Mouse (Mus musculus) limb, embryonic 14.5 days (tissue): ENCODE measurements around the gene Ltf. TPM values are rescaled to one million over a fixed set of nuclear protein-coding genes. Genes with fewer than 3 reads are reported as not detected.

Experiments
- ATAC-seq: fragments of 200-750 bp; cut with Nextera tagmentation; 2 replicates; pipeline ENCODE4 v1.8.0; 2017; ENCODE audit warnings: low read depth, moderate number of reproducible peaks, moderate TSS enrichment; ENCODE audit not compliant: low FRiP score
- DNase-seq: peaks from one replicate; pipeline ENCODE4 v3.0.0-alpha.2; 2015; ENCODE audit warnings: low spot score
- H3K27ac ChIP-seq: fragments of 300-500 bp; sonication (generic); replicated peaks from 2 replicates; pipeline ENCODE4 v1.5.1; 2014; ENCODE audit warnings: low read depth, mild to moderate bottlenecking, low read length, moderate library complexity, mixed read lengths
- H3K27me3 ChIP-seq: fragments of 300-500 bp; sonication (generic); 2 replicates; pipeline ENCODE4 v1.6.1; 2014; ENCODE audit warnings: low read length, mixed read lengths; ENCODE audit not compliant: control insufficient read depth, insufficient read depth
- H3K36me3 ChIP-seq: fragments of 300-500 bp; sonication (generic); 2 replicates; pipeline ENCODE4 v1.6.1; 2014; ENCODE audit warnings: mild to moderate bottlenecking, low read length, moderate library complexity, mixed read lengths; ENCODE audit not compliant: control insufficient read depth, insufficient read depth
- H3K4me1 ChIP-seq: fragments of 300-500 bp; sonication (generic); 2 replicates; pipeline ENCODE4 v1.6.1; 2014; ENCODE audit warnings: antibody characterized with exemption, low read length, mixed read lengths; ENCODE audit not compliant: control insufficient read depth, insufficient read depth
- H3K4me2 ChIP-seq: fragments of 300-500 bp; sonication (generic); replicated peaks from 2 replicates; pipeline ENCODE4 v1.6.1; 2014; ENCODE audit warnings: low read depth, mild to moderate bottlenecking, low read length, moderate library complexity; ENCODE audit not compliant: severe bottlenecking
- H3K4me3 ChIP-seq: fragments of 300-500 bp; sonication (generic); replicated peaks from 2 replicates; pipeline ENCODE4 v1.5.1; 2014; ENCODE audit warnings: low read length
- H3K9ac ChIP-seq: fragments of 300-500 bp; sonication (generic); 2 replicates; pipeline ENCODE4 v1.6.1; 2014; ENCODE audit warnings: mild to moderate bottlenecking, low read depth, low read length, moderate library complexity; ENCODE audit not compliant: severe bottlenecking
- H3K9me3 ChIP-seq: fragments of 300-500 bp; sonication (generic); 2 replicates; pipeline ENCODE4 v1.6.1; 2016; ENCODE audit warnings: low read length; ENCODE audit not compliant: control insufficient read depth
- POLR2A ChIP-seq: fragments of 200-500 bp; IDR thresholded peaks from 2 replicates; pipeline ENCODE4 v1.8.0; 2012; ENCODE audit warnings: inconsistent platforms, mild to moderate bottlenecking, moderate library complexity, borderline replicate concordance; ENCODE audit not compliant: insufficient read depth, insufficient read length; ENCODE audit errors: extremely low read depth
- WGBS: fragments of 180-500 bp; shearing (Covaris S2); extraction: QIAGEN DNeasy Blood & Tissue Kit; methylation state at CpG from one replicate; pipeline ENCODE4 v1.1.7; 2014; 5-methylcytosine and 5-hydroxymethylcytosine counted together
- polyA plus RNA-seq, 2 experiments: library from polyadenylated mRNA; depleted of rRNA in 1 of 2; stranded (reverse) in 1 of 2; unstranded in 1 of 2; fragments of >200 nt; fragmentation: Nextera tagmentation in 1 of 2; extraction: Ambion mirVana in 1 of 2; gene quantifications; 2 replicates each; pipeline versions ENCODE4 v1.2.1 to v1.2.3; 2012 to 2014

The Ltf gene
- polyA plus RNA-seq, 2 experiments, result 0.44 to 1.4 TPM

- no peak for TF ChIP-seq POLR2A
- Histone ChIP-seq H3K4me3 (no peak overlapping the region), H3K27me3 (no peaks in the 10 kb centered on the region), H3K9me3 (no peaks in the 10 kb centered on the region), H3K36me3 (no peaks in the 10 kb centered on the region), H3K4me1 (no peaks in the 10 kb centered on the region), H3K9ac (no peak overlapping the region), H3K27ac (no peak overlapping the region), H3K4me2 (no peak overlapping the region)
- 89% methylated on average over 4 of the region's 4 CpGs for WGBS
- ATAC-seq (no peak), DNase-seq (no peak)
Measured at GRCm38 (mm10) chr9:111033717-111034116, 14.6 kb downstream of the Ltf start.

- ATAC-seq, result no peak
- no peak overlapping the region for H3K9ac ChIP-seq
- no peak for TF ChIP-seq POLR2A
- DNase-seq, result no peak
- 89% methylated on average over 4 of the region's 4 CpGs for WGBS
- H3K27me3 ChIP-seq, result no peaks in the 10 kb centered on the region
- no peak overlapping the region for H3K4me2 ChIP-seq
- H3K4me3 ChIP-seq, result no peak overlapping the region
- no peaks in the 10 kb centered on the region for H3K4me1 ChIP-seq
- H3K36me3 ChIP-seq, result no peaks in the 10 kb centered on the region
- no peak overlapping the region for H3K27ac ChIP-seq
- H3K9me3 ChIP-seq, result no peaks in the 10 kb centered on the region
Measured at GRCm38 (mm10) chr9:111039966-111040365, 20.9 kb downstream of the Ltf start.

- DNase-seq, result no peak
- Histone ChIP-seq H3K4me1 (no peaks in the 10 kb centered on the region), H3K9me3 (no peaks in the 10 kb centered on the region), H3K36me3 (no peaks in the 10 kb centered on the region), H3K4me2 (no peak overlapping the region), H3K27ac (no peak overlapping the region), H3K4me3 (no peak overlapping the region), H3K9ac (no peak overlapping the region), H3K27me3 (no peaks in the 10 kb centered on the region)
- TF ChIP-seq POLR2A, result no peak
- no peak for ATAC-seq
- 75% methylated on average over 5 of the region's 5 CpGs for WGBS
Measured at GRCm38 (mm10) chr9:111042266-111042665, 23.2 kb downstream of the Ltf start.

GRCm38 (mm10) chr9:111046222-111046621 lies 27.2 kb downstream of the Ltf start:
- no peak for TF ChIP-seq POLR2A
- Histone ChIP-seq H3K9ac (no peak overlapping the region), H3K4me2 (no peak overlapping the region), H3K4me1 (no peaks in the 10 kb centered on the region), H3K36me3 (no peaks in the 10 kb centered on the region), H3K27me3 (no peaks in the 10 kb centered on the region), H3K4me3 (no peak overlapping the region), H3K27ac (no peak overlapping the region), H3K9me3 (no peaks in the 10 kb centered on the region)
- 52% methylated on average over 3 of the region's 3 CpGs for WGBS
- DNase-seq (no peak), ATAC-seq (no peak)

- WGBS, result 87% methylated on average over 5 of the region's 5 CpGs
- Histone ChIP-seq H3K9me3 (no peaks in the 10 kb centered on the region), H3K4me3 (no peak overlapping the region), H3K27me3 (no peaks in the 10 kb centered on the region), H3K4me1 (no peaks in the 10 kb centered on the region), H3K4me2 (no peak overlapping the region), H3K9ac (no peak overlapping the region), H3K36me3 (no peaks in the 10 kb centered on the region), H3K27ac (no peak overlapping the region)
- DNase-seq (no peak), ATAC-seq (no peak)
- no peak for TF ChIP-seq POLR2A
Measured at GRCm38 (mm10) chr9:111047266-111047665, 28.2 kb downstream of the Ltf start.

- TF ChIP-seq POLR2A, result no peak
- Histone ChIP-seq H3K9ac (no peak overlapping the region), H3K27ac (no peak overlapping the region), H3K4me1 (no peaks in the 10 kb centered on the region), H3K4me3 (no peak overlapping the region), H3K36me3 (no peaks in the 10 kb centered on the region), H3K27me3 (no peaks in the 10 kb centered on the region), H3K4me2 (no peak overlapping the region), H3K9me3 (no peaks in the 10 kb centered on the region)
- DNase-seq, result no peak
- 82% methylated on average over 3 of the region's 3 CpGs for WGBS
- ATAC-seq, result no peak
Measured at GRCm38 (mm10) chr9:111048452-111048851, 29.4 kb downstream of the Ltf start.
